Mouse (Mus musculus) heart, adult 2 months (tissue): ENCODE results near the gene Vmp1. TPM values are rescaled to one million over a fixed set of nuclear protein-coding genes. Genes with fewer than 3 reads are reported as not detected.

Experiments
- DNase-seq, 2 experiments: peaks; one replicate each; pipeline ENCODE4 v3.0.0; 2021
- H3K27ac ChIP-seq: fragments of 200-600 bp; 2 replicates; pipeline ENCODE4 v1.8.1; 2022
- H3K27me3 ChIP-seq: fragments of 200-500 bp; 2 replicates; pipeline ENCODE4 v1.6.1; 2012; ENCODE audit warnings: mild to moderate bottlenecking, low read length, inconsistent platforms, mixed read lengths; ENCODE audit not compliant: control insufficient read depth, insufficient read depth
- H3K36me3 ChIP-seq: fragments of 200-500 bp; 2 replicates; pipeline ENCODE4 v1.6.1; 2012; ENCODE audit warnings: low read length, inconsistent platforms; ENCODE audit not compliant: control insufficient read depth, insufficient read depth
- H3K4me1 ChIP-seq: fragments of 200-500 bp; 2 replicates; pipeline ENCODE4 v1.6.1; 2011; ENCODE audit warnings: low read length; ENCODE audit not compliant: control insufficient read depth, insufficient read depth
- H3K4me3 ChIP-seq: fragments of 200-600 bp; 2 replicates; pipeline ENCODE4 v1.8.1; 2022
- H3K79me2 ChIP-seq: fragments of 200-500 bp; replicated peaks from 2 replicates; pipeline ENCODE4 v1.6.1; 2012; ENCODE audit warnings: mild to moderate bottlenecking, inconsistent platforms, low read length, moderate library complexity, mixed read lengths; ENCODE audit not compliant: control insufficient read depth, insufficient read depth
- H3K9ac ChIP-seq: fragments of 200-500 bp; 2 replicates; pipeline ENCODE4 v1.6.1; 2012; ENCODE audit warnings: low read depth, mild to moderate bottlenecking, control low read depth, inconsistent platforms, low read length, mixed read lengths
- CTCF ChIP-seq: fragments of 200-600 bp; IDR thresholded peaks from 2 replicates; pipeline ENCODE4 v1.8.1; 2022; ENCODE audit warnings: antibody characterized with exemption, mild to moderate bottlenecking, moderate library complexity
- EP300 ChIP-seq: fragments of 200-500 bp; IDR thresholded peaks from 2 replicates; pipeline ENCODE4 v1.6.1; 2011; ENCODE audit warnings: low read depth, low read length, control low read depth; ENCODE audit not compliant: insufficient read depth
- POLR2A ChIP-seq: fragments of 200-500 bp; IDR thresholded peaks from 2 replicates; pipeline ENCODE4 v1.6.1; 2011; ENCODE audit warnings: mild to moderate bottlenecking, low read depth, low read length, control low read depth; ENCODE audit not compliant: insufficient read depth
- WGBS: fragments of 180-500 bp; shearing (Covaris S2); methylation state at CpG from one replicate; pipeline ENCODE4 v1.1.7; 2018; 5-methylcytosine and 5-hydroxymethylcytosine counted together
- intact Hi-C: fragments of 180-260 bp; cut with DNase I; formaldehyde crosslinking; loops from one replicate; pipeline ENCODE4 v1.15.1; 2025
- polyA plus RNA-seq: library from polyadenylated mRNA; depleted of rRNA; stranded (reverse); fragments of >200 nt; gene quantifications from 2 replicates; pipeline ENCODE4 v1.2.3, GENCODE M21; 2012
- total RNA-seq, 2 experiments: library from RNA; stranded (reverse); gene quantifications; 2 replicates each; pipeline ENCODE4 v1.2.3; 2021

Vmp1 gene
- total and polyA plus RNA-seq, 3 experiments, result 34.0 to 66.9 (median 58.2) TPM

- intact Hi-C loops, result no loop called here
- H3K4me1 ChIP-seq, result peaks cover 3% of the 10 kb centered on the region
- no peaks in the 10 kb centered on the region for H3K27me3 ChIP-seq
- no peak for DNase-seq
- TF ChIP-seq POLR2A (no peak), CTCF (no peak), EP300 (no peak)
- 80% methylated on average over 4 of the region's 4 CpGs for WGBS
- H3K36me3 ChIP-seq, result peaks cover 5% of the 10 kb centered on the region
- no peak overlapping the region for H3K4me3 ChIP-seq
- H3K27ac ChIP-seq, result no peak overlapping the region
- no peaks in the 10 kb centered on the region for H3K79me2 ChIP-seq
- H3K9ac ChIP-seq, result no peak overlapping the region
These were observed 92.3 kb downstream of the Vmp1 start for GRCm38 (mm10) chr11:86591301-86591845.

DNA sequence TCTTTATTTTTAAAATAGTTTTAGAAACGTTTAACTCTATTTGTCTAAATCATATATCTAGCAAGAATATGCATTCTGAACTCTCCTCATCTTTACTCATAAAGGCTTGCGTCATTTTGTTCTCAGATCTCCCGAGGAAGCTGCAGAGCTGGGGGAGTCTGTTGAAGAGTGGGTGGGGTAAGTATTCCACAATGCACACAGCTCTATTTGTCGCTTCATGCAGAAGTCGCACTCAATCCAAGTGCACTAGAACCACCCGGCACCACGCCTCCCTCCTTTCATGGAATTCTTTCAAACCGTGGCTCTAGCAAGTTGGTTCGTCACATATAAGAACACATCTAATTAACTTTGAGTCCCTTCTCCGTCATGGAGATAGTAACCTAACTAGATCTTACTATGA is 93.1 kb downstream of the Vmp1 start:
- Histone ChIP-seq H3K27ac (no peak overlapping the region), H3K9ac (no peak overlapping the region)
- 83% methylated on average over 10 of the region's 10 CpGs for WGBS

DNA sequence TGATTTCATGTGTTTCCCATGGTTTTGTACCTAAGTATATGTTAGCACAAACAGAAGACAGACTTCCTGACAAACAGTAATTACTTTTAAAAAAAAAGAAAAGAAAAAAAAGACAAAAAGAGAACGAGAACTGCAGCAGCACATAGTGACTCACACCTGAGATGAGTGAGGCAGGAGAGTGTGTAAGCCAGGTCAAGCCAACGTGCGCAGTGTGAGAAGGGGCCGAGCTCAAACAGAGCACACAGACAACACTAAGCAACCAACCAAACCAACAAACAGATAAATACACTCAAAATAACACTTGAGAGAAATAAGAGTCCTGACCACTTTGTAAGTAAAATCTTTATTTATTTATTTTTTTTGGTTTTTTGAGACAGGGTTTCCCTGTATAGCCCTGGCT is 93.6 kb downstream of the Vmp1 start:
- 79% methylated on average over 4 of the region's 4 CpGs for WGBS
- no peaks in the 10 kb centered on the region for H3K79me2 ChIP-seq
- intact Hi-C loops, result no loop called here
- TF ChIP-seq POLR2A (no peak), EP300 (no peak)
- H3K4me1 ChIP-seq, result peaks cover 6% of the 10 kb centered on the region
- DNase-seq, result no peak
- H3K4me3 ChIP-seq, result no peak overlapping the region
- no peak overlapping the region for H3K27ac ChIP-seq
- H3K9ac ChIP-seq, result no peak overlapping the region
- peaks cover 10% of the 10 kb centered on the region for H3K36me3 ChIP-seq
- no peaks in the 10 kb centered on the region for H3K27me3 ChIP-seq

More for the DNA sequence above, 93.1 kb downstream of the Vmp1 start:
- Histone ChIP-seq H3K36me3 (peaks cover 5% of the 10 kb centered on the region), H3K4me3 (no peak overlapping the region), H3K79me2 (no peaks in the 10 kb centered on the region), H3K27me3 (no peaks in the 10 kb centered on the region), H3K4me1 (peaks cover 3% of the 10 kb centered on the region)
- TF ChIP-seq CTCF (no peak), EP300 (no peak), POLR2A (no peak)
- DNase-seq, result peak in 1 of 2 experiments; percentile 13
- intact Hi-C loops, result no loop called here

GRCm38 (mm10) chr11:86588583-86589298 is 94.9 kb downstream of the Vmp1 start:
- no peak for DNase-seq
- H3K4me3 ChIP-seq, result no peak overlapping the region
- peaks cover 13% of the 10 kb centered on the region for H3K36me3 ChIP-seq
- intact Hi-C loops, result no loop called here
- no peak overlapping the region for H3K27ac ChIP-seq
- no peaks in the 10 kb centered on the region for H3K79me2 ChIP-seq
- 94% methylated on average over 4 of the region's 4 CpGs for WGBS
- H3K4me1 ChIP-seq, result peaks cover 4% of the 10 kb centered on the region
- H3K9ac ChIP-seq, result no peak overlapping the region
- no peaks in the 10 kb centered on the region for H3K27me3 ChIP-seq
- TF ChIP-seq EP300 (no peak), CTCF (no peak), POLR2A (no peak)

DNA sequence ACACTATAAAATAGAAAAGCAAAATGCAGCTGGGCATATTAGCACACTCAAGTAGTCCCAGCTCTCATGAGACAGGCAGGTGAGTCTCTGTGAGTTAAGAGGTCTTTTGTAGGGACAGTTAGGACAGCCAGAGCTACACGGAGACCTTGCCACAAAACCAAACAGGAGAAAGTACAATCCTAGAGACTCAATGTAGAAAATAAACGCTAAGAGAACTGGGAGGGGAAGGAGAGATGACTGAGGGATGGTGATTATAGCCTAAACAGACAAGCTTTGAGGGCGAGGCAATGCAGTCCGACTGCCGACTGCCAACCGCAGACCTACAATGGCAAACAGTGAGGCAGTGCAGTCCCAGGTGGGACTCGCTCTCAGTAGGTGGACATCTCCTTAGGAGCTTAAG is 95.8 kb downstream of the Vmp1 start:
- Histone ChIP-seq H3K9ac (no peak overlapping the region), H3K4me1 (peaks cover 4% of the 10 kb centered on the region), H3K4me3 (no peak overlapping the region), H3K27me3 (no peaks in the 10 kb centered on the region), H3K79me2 (no peaks in the 10 kb centered on the region), H3K36me3 (peaks cover 8% of the 10 kb centered on the region), H3K27ac (peak overlapping the region; percentile 87)
- intact Hi-C loops, result no loop called here
- DNase-seq, result no peak
- TF ChIP-seq POLR2A (no peak), CTCF (no peak), EP300 (no peak)
- 54% methylated on average over 7 of the region's 7 CpGs for WGBS

DNA sequence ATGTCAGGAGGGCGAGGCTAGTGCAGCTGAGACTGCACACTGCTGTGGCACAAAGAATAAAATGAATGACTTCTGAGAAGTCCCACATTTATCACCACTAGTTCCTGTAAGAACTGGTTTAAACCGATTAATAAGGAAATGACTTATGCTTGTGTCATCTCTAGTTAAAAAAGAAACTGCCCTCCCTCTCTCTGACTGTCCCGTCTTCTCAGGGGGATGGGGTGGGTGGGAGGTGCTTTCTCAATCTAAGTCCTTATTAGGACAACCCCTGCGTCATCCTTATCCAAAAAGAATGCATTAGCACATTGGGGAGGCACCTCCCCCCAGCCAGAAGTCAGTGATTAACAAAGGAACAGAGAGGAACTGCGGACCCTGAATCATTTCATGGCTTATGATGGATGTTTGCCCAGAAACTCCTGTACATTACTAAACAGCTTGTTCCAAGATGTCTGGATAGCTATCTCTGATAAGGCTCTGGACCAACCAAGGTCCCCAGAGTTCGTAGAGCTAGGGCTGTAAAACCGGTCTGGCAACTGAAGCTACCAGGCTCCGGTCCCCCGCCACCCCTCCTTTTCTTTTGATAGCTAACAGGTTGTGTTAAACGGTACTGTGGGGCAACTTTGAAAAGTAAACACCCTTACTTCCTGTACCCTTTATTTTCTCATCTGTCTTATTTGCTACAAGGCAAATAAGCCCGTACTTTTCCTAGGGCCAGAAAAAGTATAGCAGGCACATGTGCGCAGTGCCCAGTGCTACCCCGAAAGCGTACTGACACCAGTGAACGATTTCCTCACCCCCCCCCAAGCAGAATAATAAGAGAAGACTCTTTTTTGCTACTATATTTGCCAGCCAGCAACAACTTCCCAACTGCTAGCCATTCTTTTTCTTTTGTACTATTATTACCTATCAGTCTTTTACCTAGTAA is 96.5 kb downstream of the Vmp1 start:
- 9% methylated on average over 15 of the region's 15 CpGs for WGBS

More for the DNA sequence above, 96.5 kb downstream of the Vmp1 start:
- Histone ChIP-seq H3K27ac (peak overlapping the region; percentile 87), H3K27me3 (no peaks in the 10 kb centered on the region), H3K4me1 (peaks cover 4% of the 10 kb centered on the region), H3K79me2 (no peaks in the 10 kb centered on the region), H3K36me3 (peaks cover 8% of the 10 kb centered on the region), H3K9ac (peak overlapping the region; percentile 83), H3K4me3 (peak overlapping the region; percentile 52)
- intact Hi-C loops, result no loop called here
- TF ChIP-seq POLR2A, result peak; percentile 84
- TF ChIP-seq CTCF, result no peak
- TF ChIP-seq EP300, result peak; percentile 36; the same call in 1 of the 2 replicates
- peak; percentile 54 to 72 for DNase-seq
